Mouse (Mus musculus): ENCODE measurements around the gene Mesd. TPM values are rescaled to one million over a fixed set of nuclear protein-coding genes. Genes with fewer than 3 reads are reported as not detected.
A peak's percentile ranks its signal among the peaks of the same experiment; 100 is the strongest.

The Mesd gene
- polyA plus RNA-seq, 1 experiment = 39.7 TPM

GRCm38 (mm10) chr7:83891433-83892332 is 7.4 kb downstream of the Mesd start:
- peak overlapping the region; percentile 48 for H3K27ac ChIP-seq (ENCODE audit: insufficient read depth, low read depth, low read length)
- peak overlapping the region; percentile 69 for H3K4me3 ChIP-seq (ENCODE audit: insufficient read depth, low read length)
- TF ChIP-seq POLR2A (IDR thresholded peaks at IDR 0.05; ENCODE audit: borderline replicate concordance, low read depth, low read length) = no peak
- TF ChIP-seq CTCF (IDR thresholded peaks at IDR 0.05; ENCODE audit: low read depth, low read length) = no peak
- H3K4me1 ChIP-seq (ENCODE audit: control insufficient read depth, insufficient read depth, low read length) = peaks cover 14% of the 10 kb centered on the region

GRCm38 (mm10) chr7:83892333-83892669 is 8.0 kb downstream of the Mesd start:
- peaks cover 14% of the 10 kb centered on the region for H3K4me1 ChIP-seq (ENCODE audit: control insufficient read depth, insufficient read depth, low read length)
- H3K27ac ChIP-seq (ENCODE audit: insufficient read depth, low read depth, low read length) = peak overlapping the region; percentile 47
- TF ChIP-seq POLR2A (IDR thresholded peaks at IDR 0.05; ENCODE audit: borderline replicate concordance, low read depth, low read length) (no peak), CTCF (IDR thresholded peaks at IDR 0.05; ENCODE audit: low read depth, low read length) (no peak)
- H3K4me3 ChIP-seq (ENCODE audit: insufficient read depth, low read length) = peak overlapping the region; percentile 69

GRCm38 (mm10) chr7:83894348-83894747 is 10.1 kb downstream of the Mesd start:
- TF ChIP-seq CTCF (IDR thresholded peaks at IDR 0.05; ENCODE audit: low read depth, low read length) = no peak
- no peak for TF ChIP-seq POLR2A (IDR thresholded peaks at IDR 0.05; ENCODE audit: borderline replicate concordance, low read depth, low read length)
- Histone ChIP-seq H3K27ac (ENCODE audit: insufficient read depth, low read depth, low read length) (no peak overlapping the region), H3K4me3 (ENCODE audit: insufficient read depth, low read length) (no peak overlapping the region), H3K4me1 (ENCODE audit: control insufficient read depth, insufficient read depth, low read length) (peaks cover 13% of the 10 kb centered on the region)

- no peak overlapping the region for H3K27ac ChIP-seq (ENCODE audit: insufficient read depth, low read depth, low read length)
- TF ChIP-seq POLR2A (IDR thresholded peaks at IDR 0.05; ENCODE audit: borderline replicate concordance, low read depth, low read length) (no peak), CTCF (IDR thresholded peaks at IDR 0.05; ENCODE audit: low read depth, low read length) (no peak)
- H3K4me3 ChIP-seq (ENCODE audit: insufficient read depth, low read length) = no peak overlapping the region
- peaks cover 10% of the 10 kb centered on the region; the same call in 1 of the 2 replicates for H3K4me1 ChIP-seq (ENCODE audit: control insufficient read depth, insufficient read depth, low read length)
These were observed 11.9 kb downstream of the Mesd start for GRCm38 (mm10) chr7:83896077-83896740.

- no peak overlapping the region for H3K27ac ChIP-seq (ENCODE audit: insufficient read depth, low read depth, low read length)
- TF ChIP-seq POLR2A (IDR thresholded peaks at IDR 0.05; ENCODE audit: borderline replicate concordance, low read depth, low read length) = no peak
- TF ChIP-seq CTCF (IDR thresholded peaks at IDR 0.05; ENCODE audit: low read depth, low read length) = no peak
- H3K4me3 ChIP-seq (ENCODE audit: insufficient read depth, low read length) = no peak overlapping the region
- peaks cover 7% of the 10 kb centered on the region; the same call in 1 of the 2 replicates for H3K4me1 ChIP-seq (ENCODE audit: control insufficient read depth, insufficient read depth, low read length)
These were observed 14.0 kb downstream of the Mesd start for GRCm38 (mm10) chr7:83898267-83898666.

GRCm38 (mm10) chr7:83900519-83900918 is 16.3 kb downstream of the Mesd start:
- no peak for TF ChIP-seq POLR2A (IDR thresholded peaks at IDR 0.05; ENCODE audit: borderline replicate concordance, low read depth, low read length)
- no peak for TF ChIP-seq CTCF (IDR thresholded peaks at IDR 0.05; ENCODE audit: low read depth, low read length)
- Histone ChIP-seq H3K4me1 (ENCODE audit: control insufficient read depth, insufficient read depth, low read length) (no peaks in the 10 kb centered on the region), H3K4me3 (ENCODE audit: insufficient read depth, low read length) (no peak overlapping the region), H3K27ac (ENCODE audit: insufficient read depth, low read depth, low read length) (no peak overlapping the region)

GRCm38 (mm10) chr7:83901425-83901824 is 17.2 kb downstream of the Mesd start:
- H3K4me3 ChIP-seq (ENCODE audit: insufficient read depth, low read length) = no peak overlapping the region
- H3K27ac ChIP-seq (ENCODE audit: insufficient read depth, low read depth, low read length) = no peak overlapping the region
- no peaks in the 10 kb centered on the region for H3K4me1 ChIP-seq (ENCODE audit: control insufficient read depth, insufficient read depth, low read length)
- no peak for TF ChIP-seq POLR2A (IDR thresholded peaks at IDR 0.05; ENCODE audit: borderline replicate concordance, low read depth, low read length)
- TF ChIP-seq CTCF (IDR thresholded peaks at IDR 0.05; ENCODE audit: low read depth, low read length) = no peak

GRCm38 (mm10) chr7:83902296-83903145 is 18.3 kb downstream of the Mesd start:
- Histone ChIP-seq H3K27ac (ENCODE audit: insufficient read depth, low read depth, low read length) (no peak overlapping the region), H3K4me1 (ENCODE audit: control insufficient read depth, insufficient read depth, low read length) (no peaks in the 10 kb centered on the region), H3K4me3 (ENCODE audit: insufficient read depth, low read length) (no peak overlapping the region)
- TF ChIP-seq CTCF (IDR thresholded peaks at IDR 0.05; ENCODE audit: low read depth, low read length) = no peak
- no peak for TF ChIP-seq POLR2A (IDR thresholded peaks at IDR 0.05; ENCODE audit: borderline replicate concordance, low read depth, low read length)

- H3K4me1 ChIP-seq (ENCODE audit: control insufficient read depth, insufficient read depth, low read length) = no peaks in the 10 kb centered on the region
- TF ChIP-seq CTCF (IDR thresholded peaks at IDR 0.05; ENCODE audit: low read depth, low read length) = no peak
- no peak for TF ChIP-seq POLR2A (IDR thresholded peaks at IDR 0.05; ENCODE audit: borderline replicate concordance, low read depth, low read length)
- H3K27ac ChIP-seq (ENCODE audit: insufficient read depth, low read depth, low read length) = no peak overlapping the region
- no peak overlapping the region for H3K4me3 ChIP-seq (ENCODE audit: insufficient read depth, low read length)
These were observed 20.6 kb downstream of the Mesd start for GRCm38 (mm10) chr7:83904831-83905230.

All from bone marrow macrophage, adult 2 months (primary cell).